Mouse (Mus musculus): Measurements from ENCODE around the gene Atxn2.

DNA sequence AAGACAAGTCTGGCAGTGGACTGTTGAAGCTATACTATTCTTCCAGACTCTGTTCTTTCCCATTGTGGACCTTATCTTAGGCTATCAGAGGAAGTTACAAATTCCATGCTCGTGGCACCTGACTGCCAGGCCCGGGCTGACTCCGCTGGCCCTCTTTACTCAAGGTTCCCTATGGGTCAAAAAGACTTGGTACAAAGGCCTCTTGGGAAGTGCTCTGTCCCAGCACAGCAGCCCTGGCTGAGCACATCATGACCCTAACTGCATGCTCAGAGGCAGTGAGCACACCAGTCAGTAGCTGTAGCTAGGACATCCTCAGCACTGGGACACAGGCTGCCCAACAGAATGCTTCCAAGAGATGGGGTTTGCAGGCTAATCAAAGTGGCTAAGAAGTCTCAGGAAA is 109.5 kb downstream of the Atxn2 start:
- TF ChIP-seq EP300 (IDR thresholded peaks at IDR 0.05; ENCODE audit: low read length) (no peak), ZC3H11A (IDR thresholded peaks at IDR 0.05; ENCODE audit: low read depth, low read length) (no peak), ZKSCAN1 (IDR thresholded peaks at IDR 0.05; ENCODE audit: borderline replicate concordance, low read depth, low read length) (no peak), MEF2A (IDR thresholded peaks at IDR 0.05; ENCODE audit: borderline replicate concordance, low read depth, low read length) (no peak), POLR2A (IDR thresholded peaks at IDR 0.05; ENCODE audit: low read depth, low read length) (no peak), USF1 (IDR thresholded peaks at IDR 0.05; ENCODE audit: low read depth, low read length) (no peak), MAX (IDR thresholded peaks at IDR 0.05; ENCODE audit: low read length) (no peak), CTCF (conservative IDR thresholded peaks at IDR 0.05 in 1 of 2, IDR thresholded peaks at IDR 0.05 in 1 of 2; ENCODE audit: low read depth in 2 of 2, low read length in 2 of 2) (no peak), MAFK (IDR thresholded peaks at IDR 0.05; ENCODE audit: insufficient replicate concordance, low read length) (no peak), TCF12 (IDR thresholded peaks at IDR 0.05; ENCODE audit: low read depth, low read length) (no peak), RCOR1 (conservative IDR thresholded peaks at IDR 0.05; ENCODE audit: low read depth, low read length) (no peak), JUND (conservative IDR thresholded peaks at IDR 0.05; ENCODE audit: low read depth, low read length) (no peak)

Data from CH12.LX (cell line).